Mouse (Mus musculus) inflammation-experienced regulatory T-cells, adult 6 months (primary cell): ENCODE results near the gene Gm43064. TPM values are rescaled to one million over a fixed set of nuclear protein-coding genes. Genes with fewer than 3 reads are reported as not detected.
"Not testable (repeated sequence)": the region's sequence is repeated elsewhere in the genome, so short reads cannot be mapped to it uniquely, and the experiment has no call there.

Source experiments
- ATAC-seq: one replicate; pipeline ENCODE4 v1.8.0; 2017
- polyA plus RNA-seq, 3 experiments: library from polyadenylated mRNA; unstranded; fragments of 100-300 nt; shearing (Covaris generic); gene quantifications; one replicate each; pipeline ENCODE4 v1.2.1; 2017

Gene Gm43064
- under 1 TPM in 2 of 3 experiments, not detected in 1; 0.13 to 0.78 TPM for polyA plus RNA-seq

- ATAC-seq = peak; percentile 89
Measured at GRCm38 (mm10) chr3:103808891-103809798, at the start of gene Gm43064, which contains the start of the genes Dclre1b and Ap4b1. Gm43064 (plus strand) TSS chr3:103809573. Dclre1b (minus strand) TSS chr3:103809444. Ap4b1 (plus strand) TSS chr3:103809520.

- no peak for ATAC-seq
Measured at GRCm38 (mm10) chr3:103766789-103767188, 42.6 kb upstream of the Gm43064 start.

- ATAC-seq = no peak
Measured at GRCm38 (mm10) chr3:103771531-103772130, 37.7 kb upstream of the Gm43064 start.

- ATAC-seq = peak; percentile 83
Measured at GRCm38 (mm10) chr3:103772846-103773245, 36.5 kb upstream of the Gm43064 start.

- peak; percentile 2 for ATAC-seq
Measured at GRCm38 (mm10) chr3:103773508-103773907, 35.9 kb upstream of the Gm43064 start.

- ATAC-seq = no peak
Measured at GRCm38 (mm10) chr3:103774009-103774408, 35.4 kb upstream of the Gm43064 start.

GRCm38 (mm10) chr3:103777940-103778339, 31.4 kb upstream of the Gm43064 start:
- no peak for ATAC-seq

GRCm38 (mm10) chr3:103778660-103779059, 30.7 kb upstream of the Gm43064 start:
- ATAC-seq = no peak

- no peak for ATAC-seq
Measured at GRCm38 (mm10) chr3:103779183-103779582, 30.2 kb upstream of the Gm43064 start.

- ATAC-seq = no peak
Measured at GRCm38 (mm10) chr3:103780271-103780670, 29.1 kb upstream of the Gm43064 start.

- ATAC-seq = peak; percentile 71
Measured at GRCm38 (mm10) chr3:103780777-103781176, 28.6 kb upstream of the Gm43064 start.

- no peak for ATAC-seq
Measured at GRCm38 (mm10) chr3:103782844-103783609, 26.3 kb upstream of the Gm43064 start.

GRCm38 (mm10) chr3:103787225-103787624, 22.1 kb upstream of the Gm43064 start:
- no peak for ATAC-seq

GRCm38 (mm10) chr3:103789096-103789495, 20.3 kb upstream of the Gm43064 start:
- no peak for ATAC-seq

- peak; percentile 66 for ATAC-seq
Measured at GRCm38 (mm10) chr3:103789891-103790345, 19.5 kb upstream of the Gm43064 start.

GRCm38 (mm10) chr3:103790346-103791145, 18.8 kb upstream of the Gm43064 start:
- ATAC-seq = peak; percentile 15

GRCm38 (mm10) chr3:103791230-103792110, 17.9 kb upstream of the Gm43064 start, which contains the start of gene Hipk1:
Hipk1 (minus strand) TSS chr3:103791563.
- ATAC-seq = peak; percentile 87

- not testable (repeated sequence) for ATAC-seq
Measured at GRCm38 (mm10) chr3:103792111-103792406, 17.3 kb upstream of the Gm43064 start.

- ATAC-seq = no peak
Measured at GRCm38 (mm10) chr3:103792566-103792965, 16.8 kb upstream of the Gm43064 start.

- no peak for ATAC-seq
Measured at GRCm38 (mm10) chr3:103796389-103796788, 13.0 kb upstream of the Gm43064 start.

GRCm38 (mm10) chr3:103799507-103799906, 9.9 kb upstream of the Gm43064 start:
- no peak for ATAC-seq
